Mouse (Mus musculus): ENCODE data around the gene Kremen2.
A peak's percentile ranks its signal among the peaks of the same experiment; 100 is the strongest.

Kremen2 gene

GRCm38 (mm10) chr17:23744651-23745050 lies 982 bp downstream of the Kremen2 start:
- TF ChIP-seq GATA4 (IDR thresholded peaks at IDR 0.05; ENCODE audit: insufficient replicate concordance, low read length), result no peak

- no peak for TF ChIP-seq GATA4 (IDR thresholded peaks at IDR 0.05; ENCODE audit: insufficient replicate concordance, low read length)
Measured at GRCm38 (mm10) chr17:23744076-23744475, 1.6 kb downstream of the Kremen2 start.

- no peak for TF ChIP-seq GATA4 (IDR thresholded peaks at IDR 0.05; ENCODE audit: insufficient replicate concordance, low read length)
Measured at GRCm38 (mm10) chr17:23742941-23743340, 2.7 kb downstream of the Kremen2 start.

- no peak for TF ChIP-seq GATA4 (IDR thresholded peaks at IDR 0.05; ENCODE audit: insufficient replicate concordance, low read length)
Measured at GRCm38 (mm10) chr17:23742210-23742793, 3.3 kb downstream of the Kremen2 start.

GRCm38 (mm10) chr17:23741359-23742209 lies 4.0 kb downstream of the Kremen2 start:
- TF ChIP-seq GATA4 (IDR thresholded peaks at IDR 0.05; ENCODE audit: insufficient replicate concordance, low read length), result no peak

GRCm38 (mm10) chr17:23740598-23741021 lies 5.0 kb downstream of the Kremen2 start, which contains the start of gene Paqr4:
Gene Paqr4 (minus strand): TSS chr17:23740867.
- no peak for TF ChIP-seq GATA4 (IDR thresholded peaks at IDR 0.05; ENCODE audit: insufficient replicate concordance, low read length)

GRCm38 (mm10) chr17:23740136-23740584 lies 5.5 kb downstream of the Kremen2 start:
- TF ChIP-seq GATA4 (IDR thresholded peaks at IDR 0.05; ENCODE audit: insufficient replicate concordance, low read length), result peak; percentile 13; the same call in 1 of the 2 replicates

- no peak for TF ChIP-seq GATA4 (IDR thresholded peaks at IDR 0.05; ENCODE audit: insufficient replicate concordance, low read length)
Measured at GRCm38 (mm10) chr17:23739202-23740135, 6.2 kb downstream of the Kremen2 start.

GRCm38 (mm10) chr17:23738836-23739201 lies 6.8 kb downstream of the Kremen2 start:
- TF ChIP-seq GATA4 (IDR thresholded peaks at IDR 0.05; ENCODE audit: insufficient replicate concordance, low read length), result no peak

- no peak for TF ChIP-seq GATA4 (IDR thresholded peaks at IDR 0.05; ENCODE audit: insufficient replicate concordance, low read length)
Measured at GRCm38 (mm10) chr17:23737493-23738445, 7.9 kb downstream of the Kremen2 start.

- no peak for TF ChIP-seq GATA4 (IDR thresholded peaks at IDR 0.05; ENCODE audit: insufficient replicate concordance, low read length)
Measured at GRCm38 (mm10) chr17:23734341-23734740, 11.3 kb downstream of the Kremen2 start.

GRCm38 (mm10) chr17:23730441-23730840 lies 15.2 kb downstream of the Kremen2 start:
- no peak for TF ChIP-seq GATA4 (IDR thresholded peaks at IDR 0.05; ENCODE audit: insufficient replicate concordance, low read length)

GRCm38 (mm10) chr17:23726758-23727142 lies 18.9 kb downstream of the Kremen2 start:
- no peak for TF ChIP-seq GATA4 (IDR thresholded peaks at IDR 0.05; ENCODE audit: insufficient replicate concordance, low read length)
